Comparison of ENCODE assay signal across 16 mouse cellular contexts in genomic region chr4:149871014-149871413, GRCm38 (mm10).
DNase-seq lines count a peak whose midpoint lies in the region; ATAC-seq and TF ChIP-seq lines count a peak whose summit lies in the region.
"Had no signal": no experiment of that assay in that cellular context is flagged by ENCODE, and none has a peak within 500 bp of the region (broad histone marks: within the 10 kb centered on the region; RNA-seq: fewer than 3 reads in every experiment).

No protein-coding gene starts in this region.

- peak; percentile 63 for DNase-seq in kidney, postnatal 14 days
- no peak for DNase-seq in testis, postnatal 10 days (ENCODE audit: low spot score)
- DNase-seq in frontal cortex, adult 2 months (ENCODE audit: extremely low spot score in 1 of 2, low spot score in 1 of 2) = no peak
- DNase-seq in T-cell, adult 2 months (ENCODE audit: low spot score) = no peak
- DNase-seq: adrenal gland, postnatal 14 days; cerebellum, adult 8-10 months; embryo, embryonic 11 days; gastrocnemius, postnatal 14 days; heart, postnatal 14 days; right cerebral cortex, adult 18-20 months had no signal

- 37% methylated on average over 11 of the region's 11 CpGs for WGBS in kidney, embryonic 15.5 days
- WGBS in lung, embryonic 15.5 days = 39% methylated on average over 11 of the region's 11 CpGs

- no peaks in the 10 kb centered on the region for H3K9me3 ChIP-seq in kidney, embryonic 15.5 days (replicated peaks)
- no peaks in the 10 kb centered on the region for H3K9me3 ChIP-seq in lung, embryonic 15.5 days
- H3K9me3 ChIP-seq: hindbrain, embryonic 15.5 days; liver, embryonic 12.5 days had no signal

- no peaks in the 10 kb centered on the region for H3K36me3 ChIP-seq in kidney, embryonic 15.5 days
- H3K36me3 ChIP-seq in testis, adult 2 months (ENCODE audit: control insufficient read depth, insufficient read depth, low read length) = no peaks in the 10 kb centered on the region
- H3K36me3 ChIP-seq in lung, embryonic 15.5 days = no peaks in the 10 kb centered on the region
- H3K36me3 ChIP-seq: hindbrain, embryonic 15.5 days; liver, embryonic 12.5 days had no signal

- peak; percentile 31; the same call in 1 of the 2 replicates for TF ChIP-seq POLR2A in testis, adult 2 months (IDR thresholded peaks at IDR 0.05; ENCODE audit: control insufficient read depth, low read depth, low read length)

- ATAC-seq in kidney, embryonic 15.5 days (replicated peaks; ENCODE audit: low FRiP score) = no peak; the same call in 1 of the 2 replicates
- ATAC-seq in lung, embryonic 15.5 days (ENCODE audit: borderline replicate concordance, extremely low read depth, low FRiP score, low TSS enrichment) = peak; percentile 92
- ATAC-seq: liver, embryonic 12.5 days had no signal

- no peak for TF ChIP-seq CTCF in testis, adult 2 months (IDR thresholded peaks at IDR 0.05; ENCODE audit: control insufficient read depth, insufficient read depth, insufficient replicate concordance, low read depth, low read length)

- H3K4me2 ChIP-seq in kidney, embryonic 15.5 days = no peak overlapping the region
- H3K4me2 ChIP-seq in lung, embryonic 15.5 days = no peak overlapping the region
- H3K4me2 ChIP-seq: hindbrain, embryonic 15.5 days; liver, embryonic 12.5 days had no signal

- H3K27me3 ChIP-seq in kidney, embryonic 15.5 days = 0 out of 2 replicates have a peak, but pooled peaks cover 4% of the 10 kb centered on the region
- no peaks in the 10 kb centered on the region for H3K27me3 ChIP-seq in testis, adult 2 months (ENCODE audit: control insufficient read depth, insufficient read depth, low read length)
- no peaks in the 10 kb centered on the region for H3K27me3 ChIP-seq in lung, embryonic 15.5 days
- H3K27me3 ChIP-seq: hindbrain, embryonic 15.5 days had no signal

- H3K9ac ChIP-seq in kidney, embryonic 15.5 days = no peak overlapping the region
- H3K9ac ChIP-seq in lung, embryonic 15.5 days = no peak overlapping the region
- H3K9ac ChIP-seq: hindbrain, embryonic 15.5 days; liver, embryonic 12.5 days had no signal

- no peak overlapping the region for H3K4me3 ChIP-seq in kidney, embryonic 15.5 days (replicated peaks)
- no peak overlapping the region for H3K4me3 ChIP-seq in testis, adult 2 months (ENCODE audit: control insufficient read depth, low read depth, low read length)
- H3K4me3 ChIP-seq in lung, embryonic 15.5 days = no peak overlapping the region
- H3K4me3 ChIP-seq: hindbrain, embryonic 15.5 days; liver, embryonic 12.5 days; megakaryocyte, embryonic 14.5 days had no signal

- H3K4me1 ChIP-seq in kidney, embryonic 15.5 days = peaks cover 72% of the 10 kb centered on the region
- H3K4me1 ChIP-seq in testis, adult 2 months (ENCODE audit: control insufficient read depth, insufficient read depth, low read length) = no peaks in the 10 kb centered on the region; the same call in 1 of the 2 replicates
- H3K4me1 ChIP-seq in lung, embryonic 15.5 days = peaks cover 38% of the 10 kb centered on the region
- H3K4me1 ChIP-seq: megakaryocyte, embryonic 14.5 days had no signal

- H3K27ac ChIP-seq in kidney, embryonic 15.5 days = no peak overlapping the region
- no peak overlapping the region for H3K27ac ChIP-seq in testis, adult 2 months (ENCODE audit: control insufficient read depth, insufficient read depth, low read depth, low read length)
- peak overlapping the region; percentile 68 for H3K27ac ChIP-seq in lung, embryonic 15.5 days
- H3K27ac ChIP-seq: hindbrain, embryonic 15.5 days; liver, embryonic 12.5 days had no signal
